ENCODE assay signal across 15 mouse cellular contexts in genomic region chr10:30788340-30788721, GRCm38 (mm10).
"Had no signal": no experiment of that assay in that cellular context is flagged by ENCODE, and none has a peak within 500 bp of the region (broad histone marks: within the 10 kb centered on the region; RNA-seq: fewer than 3 reads in every experiment).

No protein-coding gene starts in this region.

- H3K4me2 ChIP-seq: intestine, embryonic 15.5 days; kidney, embryonic 15.5 days; limb, embryonic 12.5 days; limb, embryonic 15.5 days; midbrain, embryonic 11.5 days had no signal

- H3K4me1 ChIP-seq: intestine, embryonic 15.5 days; kidney, embryonic 15.5 days; limb, embryonic 15.5 days had no signal

- H3K9ac ChIP-seq: intestine, embryonic 15.5 days; kidney, embryonic 15.5 days; limb, embryonic 12.5 days; limb, embryonic 15.5 days had no signal

- H3K9me3 ChIP-seq: intestine, embryonic 15.5 days; kidney, embryonic 15.5 days; limb, embryonic 15.5 days; megakaryocyte, embryonic 14.5 days had no signal

- H3K27ac ChIP-seq: intestine, embryonic 15.5 days; kidney, embryonic 15.5 days; limb, embryonic 12.5 days; limb, embryonic 15.5 days had no signal

- ATAC-seq: intestine, embryonic 15.5 days had no signal

- H3K4me3 ChIP-seq: intestine, embryonic 15.5 days; kidney, embryonic 15.5 days; limb, embryonic 12.5 days; limb, embryonic 15.5 days; megakaryocyte, embryonic 14.5 days had no signal

- H3K27me3 ChIP-seq: intestine, embryonic 15.5 days; kidney, embryonic 15.5 days; limb, embryonic 12.5 days; limb, embryonic 15.5 days; megakaryocyte, embryonic 14.5 days had no signal

- DNase-seq: kidney, adult 11 months; kidney, adult 8-10 months; kidney, postnatal 10 days; kidney, postnatal 36 days; left cerebral cortex, postnatal 4 days; lung, adult 2 months; midbrain, embryonic 14.5 days; thymus, adult 18-20 months; thymus, postnatal 36 days had no signal

- H3K36me3 ChIP-seq: intestine, embryonic 15.5 days; kidney, embryonic 15.5 days; limb, embryonic 12.5 days; limb, embryonic 15.5 days had no signal
